Mouse (Mus musculus) megakaryocyte-erythroid progenitor cell, adult 5-6 weeks (primary cell): ENCODE data around the gene 4921511M17Rik. TPM values are rescaled to one million over a fixed set of nuclear protein-coding genes. Genes with fewer than 3 reads are reported as not detected.
"Not testable (repeated sequence)": the region's sequence is repeated elsewhere in the genome, so short reads cannot be mapped to it uniquely, and the experiment has no call there.

Experiments
- ATAC-seq: replicated peaks from 2 replicates; pipeline ENCODE4 v1.8.0; 2016; ENCODE audit warnings: mild to moderate bottlenecking, inconsistent platforms; ENCODE audit not compliant: severe bottlenecking, poor library complexity, low FRiP score, low TSS enrichment
- total RNA-seq, 2 experiments: library from RNA; stranded (forward) in 1 of 2; stranded (reverse) in 1 of 2; fragments of 200-1000, 215-1000 nt in 1 of 2; fragments of >200 nt in 1 of 2; fragmentation: Nextera tagmentation in 1 of 2; gene quantifications; 2 replicates each; pipeline ENCODE4 v1.2.3; 2014 to 2017

The 4921511M17Rik gene
- not detected in 2 replicates for total RNA-seq (2014; fragmentation: Nextera tagmentation)
- total RNA-seq (2017), result not detected in 2 replicates

GRCm38 (mm10) chrX:154033727-154034126, at the start of gene 4921511M17Rik:
Gene 4921511M17Rik, minus strand, starts transcription at chrX:154033827.
- not testable (repeated sequence) for ATAC-seq

GRCm38 (mm10) chrX:154054939-154055338, 21.3 kb upstream of the 4921511M17Rik start, which contains the start of gene Gm10057:
Gene Gm10057, minus strand, starts transcription at chrX:154055039.
- not testable (repeated sequence) for ATAC-seq

- ATAC-seq, result not testable (repeated sequence)
Measured at GRCm38 (mm10) chrX:154012540-154012939, 21.1 kb downstream of the 4921511M17Rik start, which contains the start of gene Samt1. Gene Samt1, minus strand, starts transcription at chrX:154012640.

GRCm38 (mm10) chrX:153976914-153977313, 56.7 kb downstream of the 4921511M17Rik start:
- ATAC-seq, result peak; percentile 82

- ATAC-seq, result not testable (repeated sequence)
Measured at GRCm38 (mm10) chrX:153976467-153976866, 57.2 kb downstream of the 4921511M17Rik start.

- peak; percentile 61; the same call in 1 of the 2 replicates for ATAC-seq
Measured at GRCm38 (mm10) chrX:153974450-153974849, 59.2 kb downstream of the 4921511M17Rik start.

Other genes with a start within 250 kb of the 4921511M17Rik start
- not detected in 2 replicates for gene Spin2c, start 201.6 kb downstream of the 4921511M17Rik start, total RNA-seq (2014; fragmentation: Nextera tagmentation)
- 7.8 TPM in 1 of 2 replicates, not detected in the other for gene Spin2c, start 201.6 kb downstream of the 4921511M17Rik start, total RNA-seq (2017)
- gene Samt1, start 21.2 kb downstream of the 4921511M17Rik start, total RNA-seq (2014; fragmentation: Nextera tagmentation), result not detected in 2 replicates
- gene Samt1, start 21.2 kb downstream of the 4921511M17Rik start, total RNA-seq (2017), result not detected in 2 replicates
- not detected in 2 replicates for gene Gm10057, start 21.2 kb upstream of the 4921511M17Rik start, total RNA-seq (2014; fragmentation: Nextera tagmentation)
- not detected in 2 replicates for gene Gm10057, start 21.2 kb upstream of the 4921511M17Rik start, total RNA-seq (2017)
- not detected in 2 replicates for gene Gm15140, start 86.9 kb upstream of the 4921511M17Rik start, total RNA-seq (2014; fragmentation: Nextera tagmentation)
- gene Gm15140, start 86.9 kb upstream of the 4921511M17Rik start, total RNA-seq (2017), result not detected in 2 replicates